Mouse (Mus musculus): Measurements from ENCODE around the gene Tmem35b. TPM values are rescaled to one million over a fixed set of nuclear protein-coding genes. Genes with fewer than 3 reads are reported as not detected.

Tmem35b gene
- total RNA-seq (2012; rRNA removed), result 3.7 and 4.8 TPM in 2 replicates

DNA sequence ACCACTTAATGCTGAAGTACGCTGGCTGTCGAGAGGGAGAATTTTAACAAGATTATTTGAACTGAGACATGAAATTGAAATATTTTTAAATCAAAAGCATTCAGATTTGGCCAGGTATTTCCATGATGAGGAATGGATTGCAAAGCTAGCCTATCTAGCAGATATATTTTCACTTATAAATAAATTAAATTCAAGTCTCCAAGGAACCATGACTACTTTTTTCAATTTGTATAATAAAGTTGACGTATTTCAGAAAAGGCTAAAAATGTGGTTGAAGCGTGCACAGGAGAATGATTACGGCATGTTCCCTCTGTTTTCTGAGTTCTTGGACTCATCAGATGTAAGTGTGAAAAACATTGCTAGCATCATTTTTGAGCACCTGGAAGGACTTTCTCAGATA is at the start of gene Tmem35b:
Gene Tmem35b, plus strand, starts transcription at position 301 of the 400 bp plus-strand sequence.
- Histone ChIP-seq H3K27ac (ENCODE audit: insufficient read depth, low read depth, low read length, poor library complexity, severe bottlenecking) (no peak within 1 kb of the TSS; the same call in 1 of the 2 replicates), H3K9me3 (ENCODE audit: control insufficient read depth, insufficient read depth, low read depth, low read length) (no peaks in the 10 kb centered on the region), H3K9ac (ENCODE audit: insufficient read depth, low read depth, low read length, poor library complexity, severe bottlenecking) (no peak within 1 kb of the TSS), H3K4me3 (ENCODE audit: insufficient read depth in 1 of 2, low read depth in 1 of 2, low read length in 2 of 2, poor library complexity in 1 of 2, severe bottlenecking in 1 of 2) (no peak within 1 kb of the TSS; a peak in 1 of 4 replicates), H3K36me3 (ENCODE audit: control insufficient read depth, insufficient read depth, low read length, poor library complexity, severe bottlenecking) (peaks cover 2% of the 10 kb centered on the region; the same call in 1 of the 2 replicates), H3K4me1 (ENCODE audit: control insufficient read depth in 2 of 2, insufficient read depth in 2 of 2, low read length in 2 of 2, poor library complexity in 1 of 2) (peaks cover 7 to 14% of the 10 kb centered on the region in 2 experiments; a peak in 3 of 4 replicates)
- no peak for DNase-seq (ENCODE audit: low read depth, low spot score)
- TF ChIP-seq MAFK (IDR thresholded peaks at IDR 0.05; ENCODE audit: insufficient read depth, low read depth, low read length), result no peak
- TF ChIP-seq HCFC1 (IDR thresholded peaks at IDR 0.05; ENCODE audit: borderline replicate concordance, insufficient read depth, low read length), result no peak
- TF ChIP-seq ZNF384 (IDR thresholded peaks at IDR 0.05; ENCODE audit: low read depth, low read length), result no peak
- TF ChIP-seq ZC3H11A (IDR thresholded peaks at IDR 0.05; ENCODE audit: borderline replicate concordance, low read depth, low read length), result no peak
- TF ChIP-seq CHD2 (IDR thresholded peaks at IDR 0.05; ENCODE audit: low read depth, low read length), result no peak
- in situ Hi-C loops (cut with MboI; ENCODE audit: low sequenced_read_pairs in 2 of 2, unreplicated experiment in 2 of 2), result no loop called here

DNA sequence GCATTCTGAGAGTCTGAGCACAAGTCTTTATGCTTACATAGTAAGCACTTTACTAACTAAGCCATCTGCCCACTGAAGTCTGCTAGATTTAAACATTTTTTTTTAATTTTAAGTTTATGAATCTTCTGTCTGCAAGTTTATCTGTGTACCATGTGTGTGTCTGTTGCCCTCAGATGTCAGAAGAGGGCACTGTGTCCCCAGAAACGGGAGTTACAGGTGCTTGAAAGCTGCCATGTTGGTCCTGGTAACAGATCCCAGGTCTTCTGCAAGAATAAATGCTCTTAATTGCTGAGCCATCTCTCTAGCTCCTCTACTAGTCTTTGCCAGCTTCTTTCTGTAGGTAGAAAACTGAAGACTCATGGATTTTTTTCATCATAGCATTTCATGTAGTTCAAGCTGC is 48.6 kb upstream of the Tmem35b start:
- no peaks in the 10 kb centered on the region for H3K9me3 ChIP-seq (ENCODE audit: control insufficient read depth, insufficient read depth, low read depth, low read length)
- no peaks in the 10 kb centered on the region for H3K36me3 ChIP-seq (ENCODE audit: control insufficient read depth, insufficient read depth, low read length, poor library complexity, severe bottlenecking)
- peak; percentile 22 for DNase-seq (ENCODE audit: low read depth, low spot score)
- no peak overlapping the region for H3K9ac ChIP-seq (ENCODE audit: insufficient read depth, low read depth, low read length, poor library complexity, severe bottlenecking)
- peaks cover 2 to 3% of the 10 kb centered on the region in 2 experiments; a peak in 2 of 4 replicates for H3K4me1 ChIP-seq (ENCODE audit: control insufficient read depth in 2 of 2, insufficient read depth in 2 of 2, low read length in 2 of 2, poor library complexity in 1 of 2)
- H3K4me3 ChIP-seq (ENCODE audit: insufficient read depth in 1 of 2, low read depth in 1 of 2, low read length in 2 of 2, poor library complexity in 1 of 2, severe bottlenecking in 1 of 2), result no peak overlapping the region
- in situ Hi-C loops (cut with MboI; ENCODE audit: low sequenced_read_pairs in 2 of 2, unreplicated experiment in 2 of 2), result loop anchor here in 1 of 2 experiments (10.0 kb wide), 1 partner anchor 240 kb away; the partner anchor contains the start of gene Gja4
- no peak overlapping the region for H3K27ac ChIP-seq (ENCODE audit: insufficient read depth, low read depth, low read length, poor library complexity, severe bottlenecking)
- TF ChIP-seq ZNF384 (IDR thresholded peaks at IDR 0.05; ENCODE audit: low read depth, low read length) (no peak), HCFC1 (IDR thresholded peaks at IDR 0.05; ENCODE audit: borderline replicate concordance, insufficient read depth, low read length) (no peak), MAFK (IDR thresholded peaks at IDR 0.05; ENCODE audit: insufficient read depth, low read depth, low read length) (no peak), CHD2 (IDR thresholded peaks at IDR 0.05; ENCODE audit: low read depth, low read length) (no peak), ZC3H11A (IDR thresholded peaks at IDR 0.05; ENCODE audit: borderline replicate concordance, low read depth, low read length) (no peak)

- Histone ChIP-seq H3K36me3 (ENCODE audit: control insufficient read depth, insufficient read depth, low read length, poor library complexity, severe bottlenecking) (no peaks in the 10 kb centered on the region), H3K27ac (ENCODE audit: insufficient read depth, low read depth, low read length, poor library complexity, severe bottlenecking) (peak within 1 kb of the TSS; percentile 86), H3K9me3 (ENCODE audit: control insufficient read depth, insufficient read depth, low read depth, low read length) (no peaks in the 10 kb centered on the region), H3K4me3 (ENCODE audit: insufficient read depth in 1 of 2, low read depth in 1 of 2, low read length in 2 of 2, poor library complexity in 1 of 2, severe bottlenecking in 1 of 2) (peak within 1 kb of the TSS; percentile 75 to 81), H3K9ac (ENCODE audit: insufficient read depth, low read depth, low read length, poor library complexity, severe bottlenecking) (peak within 1 kb of the TSS; percentile 87), H3K4me1 (ENCODE audit: control insufficient read depth in 2 of 2, insufficient read depth in 2 of 2, low read length in 2 of 2, poor library complexity in 1 of 2) (peaks cover 2 to 3% of the 10 kb centered on the region in 2 experiments; a peak in 2 of 4 replicates)
- in situ Hi-C loops (cut with MboI; ENCODE audit: low sequenced_read_pairs in 2 of 2, unreplicated experiment in 2 of 2), result loop anchor here in 1 of 2 experiments (10.0 kb wide), 1 partner anchor 238 kb away; the partner anchor contains the start of gene Gja4
- TF ChIP-seq ZC3H11A (IDR thresholded peaks at IDR 0.05; ENCODE audit: borderline replicate concordance, low read depth, low read length) (no peak), ZNF384 (IDR thresholded peaks at IDR 0.05; ENCODE audit: low read depth, low read length) (peak; percentile 61; the same call in 1 of the 2 replicates), HCFC1 (IDR thresholded peaks at IDR 0.05; ENCODE audit: borderline replicate concordance, insufficient read depth, low read length) (peak; percentile 75)
- DNase-seq (ENCODE audit: low read depth, low spot score), result peak; percentile 94
Measured at GRCm38 (mm10) chr4:127076875-127077548, 46.5 kb upstream of the Tmem35b start, which contains the start of gene Zmym6. Zmym6 (plus strand) TSS chr4:127077383.

GRCm38 (mm10) chr4:127080806-127081205 is 42.7 kb upstream of the Tmem35b start:
- Histone ChIP-seq H3K4me3 (ENCODE audit: insufficient read depth in 1 of 2, low read depth in 1 of 2, low read length in 2 of 2, poor library complexity in 1 of 2, severe bottlenecking in 1 of 2) (no peak overlapping the region), H3K4me1 (ENCODE audit: control insufficient read depth in 2 of 2, insufficient read depth in 2 of 2, low read length in 2 of 2, poor library complexity in 1 of 2) (peaks cover 2 to 3% of the 10 kb centered on the region in 2 experiments; a peak in 2 of 4 replicates), H3K9ac (ENCODE audit: insufficient read depth, low read depth, low read length, poor library complexity, severe bottlenecking) (no peak overlapping the region), H3K9me3 (ENCODE audit: control insufficient read depth, insufficient read depth, low read depth, low read length) (no peaks in the 10 kb centered on the region), H3K27ac (ENCODE audit: insufficient read depth, low read depth, low read length, poor library complexity, severe bottlenecking) (no peak overlapping the region), H3K36me3 (ENCODE audit: control insufficient read depth, insufficient read depth, low read length, poor library complexity, severe bottlenecking) (no peaks in the 10 kb centered on the region)
- in situ Hi-C loops (cut with MboI; ENCODE audit: low sequenced_read_pairs in 2 of 2, unreplicated experiment in 2 of 2), result no loop called here
- peak; percentile 24 for DNase-seq (ENCODE audit: low read depth, low spot score)
- TF ChIP-seq CHD2 (IDR thresholded peaks at IDR 0.05; ENCODE audit: low read depth, low read length) (no peak), ZC3H11A (IDR thresholded peaks at IDR 0.05; ENCODE audit: borderline replicate concordance, low read depth, low read length) (no peak), ZNF384 (IDR thresholded peaks at IDR 0.05; ENCODE audit: low read depth, low read length) (no peak), HCFC1 (IDR thresholded peaks at IDR 0.05; ENCODE audit: borderline replicate concordance, insufficient read depth, low read length) (no peak), MAFK (IDR thresholded peaks at IDR 0.05; ENCODE audit: insufficient read depth, low read depth, low read length) (no peak)

All from ES-E14 (cell line).